Mouse (Mus musculus) MEL (cell line): ENCODE measurements around the gene Tmem237. TPM values are rescaled to one million over a fixed set of nuclear protein-coding genes. Genes with fewer than 3 reads are reported as not detected.

Experiments used
- DNase-seq: peaks from one replicate; pipeline ENCODE4 v3.0.0; 2011; ENCODE audit warnings: low read depth, low spot score
- H3K27ac ChIP-seq: 2 replicates; pipeline ENCODE4 v1.5.1; 2012; ENCODE audit warnings: low read depth, mild to moderate bottlenecking, control low read depth, low read length, moderate library complexity; ENCODE audit not compliant: control insufficient read depth
- H3K27me3 ChIP-seq, 2 experiments: fragments of 150-350 bp in 1 of 2; sonication (generic) in 1 of 2; 2 replicates each; pipeline ENCODE4 v1.6.1; 2012; ENCODE audit warnings: low read length in 2 of 2, mild to moderate bottlenecking in 2 of 2, improper control_type of control experiment in 1 of 2, moderate library complexity in 1 of 2; ENCODE audit not compliant: insufficient read depth in 2 of 2, control insufficient read depth in 1 of 2
- H3K36me3 ChIP-seq, 2 experiments: 2 replicates each; pipeline ENCODE4 v1.6.1; 2012 to 2014; ENCODE audit warnings: low read length in 2 of 2, improper control_type of control experiment in 1 of 2, inconsistent platforms in 1 of 2, mild to moderate bottlenecking in 1 of 2; ENCODE audit not compliant: insufficient read depth in 2 of 2, control insufficient read depth in 1 of 2
- H3K4me1 ChIP-seq, 2 experiments: fragments of 150-350 bp in 1 of 2; sonication (generic) in 1 of 2; 2 replicates each; pipeline ENCODE4 v1.6.1; 2012; ENCODE audit warnings: low read length in 2 of 2, improper control_type of control experiment in 1 of 2, mild to moderate bottlenecking in 1 of 2; ENCODE audit not compliant: insufficient read depth in 2 of 2, control insufficient read depth in 1 of 2
- H3K4me3 ChIP-seq, 2 experiments: fragments of 150-350 bp in 1 of 2; sonication (generic) in 1 of 2; 2 replicates each; pipeline ENCODE4 v1.5.1; 2012; ENCODE audit warnings: low read depth in 2 of 2, low read length in 2 of 2, mild to moderate bottlenecking in 2 of 2, moderate library complexity in 2 of 2, control low read depth in 1 of 2, improper control_type of control experiment in 1 of 2; ENCODE audit not compliant: control insufficient read depth in 1 of 2, insufficient read depth in 1 of 2
- H3K79me2 ChIP-seq: 2 replicates; pipeline ENCODE4 v1.6.1; 2012; ENCODE audit warnings: mild to moderate bottlenecking, low read length, moderate library complexity; ENCODE audit not compliant: control insufficient read depth, poor library complexity, insufficient read depth
- H3K9ac ChIP-seq: 2 replicates; pipeline ENCODE4 v1.6.1; 2012; ENCODE audit warnings: low read depth, mild to moderate bottlenecking, control low read depth, low read length, moderate library complexity; ENCODE audit not compliant: control insufficient read depth, poor library complexity, severe bottlenecking
- H3K9me3 ChIP-seq: fragments of 150-350 bp; sonication (generic); replicated peaks from 2 replicates; pipeline ENCODE4 v1.6.1; 2012; ENCODE audit warnings: mild to moderate bottlenecking, low read length, improper control_type of control experiment, moderate library complexity; ENCODE audit not compliant: insufficient read depth
- BHLHE40 ChIP-seq: IDR thresholded peaks from 2 replicates; pipeline ENCODE4 v1.6.1; 2012; ENCODE audit warnings: low read depth, mild to moderate bottlenecking, inconsistent platforms, low read length, improper control_type of control experiment, borderline replicate concordance
- CHD2 ChIP-seq: IDR thresholded peaks from 2 replicates; pipeline ENCODE4 v1.6.1; 2011; ENCODE audit warnings: low read length, improper control_type of control experiment
- GABPA ChIP-seq: IDR thresholded peaks from 2 replicates; pipeline ENCODE4 v1.6.1; 2012; ENCODE audit warnings: low read depth, mild to moderate bottlenecking, inconsistent platforms, low read length, improper control_type of control experiment, moderate library complexity
- JUND ChIP-seq: IDR thresholded peaks from 2 replicates; pipeline ENCODE4 v1.6.1; 2011; ENCODE audit warnings: low read depth, mild to moderate bottlenecking, improper control_type of control experiment, low read length
- MAFK ChIP-seq: IDR thresholded peaks from 2 replicates; pipeline ENCODE4 v1.6.1; 2011; ENCODE audit warnings: low read depth, mild to moderate bottlenecking, low read length, improper control_type of control experiment, borderline replicate concordance
- MEF2A ChIP-seq: IDR thresholded peaks from 2 replicates; pipeline ENCODE4 v1.6.1; 2014; ENCODE audit warnings: low read depth, mild to moderate bottlenecking, inconsistent platforms, low read length, improper control_type of control experiment; ENCODE audit not compliant: poor library complexity, insufficient replicate concordance, severe bottlenecking; ENCODE audit errors: extremely low read depth
- MXI1 ChIP-seq: IDR thresholded peaks from 2 replicates; pipeline ENCODE4 v1.6.1; 2011; ENCODE audit warnings: mild to moderate bottlenecking, low read depth, low read length, improper control_type of control experiment
- MYC ChIP-seq: IDR thresholded peaks from 2 replicates; pipeline ENCODE4 v1.6.1; 2011; ENCODE audit warnings: low read depth, mild to moderate bottlenecking, low read length, improper control_type of control experiment, moderate library complexity
- NRF1 ChIP-seq: IDR thresholded peaks from 2 replicates; pipeline ENCODE4 v1.6.1; 2014; ENCODE audit warnings: low read depth, mild to moderate bottlenecking, inconsistent platforms, low read length, improper control_type of control experiment, moderate library complexity; ENCODE audit not compliant: poor library complexity, insufficient read depth, severe bottlenecking
- POLR2A ChIP-seq, 2 experiments: IDR thresholded peaks; 2 replicates each; pipeline ENCODE4 v1.6.1; 2011 to 2012; ENCODE audit warnings: low read length in 2 of 2, mild to moderate bottlenecking in 2 of 2, control low read depth in 1 of 2, improper control_type of control experiment in 1 of 2, low read depth in 1 of 2, moderate library complexity in 1 of 2; ENCODE audit not compliant: control insufficient read depth in 1 of 2, insufficient read depth in 1 of 2, poor library complexity in 1 of 2
- POLR2AphosphoS5 ChIP-seq: IDR thresholded peaks from 2 replicates; pipeline ENCODE4 v1.6.1; 2012; ENCODE audit warnings: low read depth, borderline replicate concordance, mild to moderate bottlenecking, inconsistent platforms, low read length, moderate library complexity, mixed read lengths
- RAD21 ChIP-seq: IDR thresholded peaks from 2 replicates; pipeline ENCODE4 v1.6.1; 2011; ENCODE audit warnings: mild to moderate bottlenecking, low read depth, low read length, improper control_type of control experiment
- RCOR1 ChIP-seq: IDR thresholded peaks from 2 replicates; pipeline ENCODE4 v1.6.1; 2012; ENCODE audit warnings: low read depth, mild to moderate bottlenecking, inconsistent platforms, low read length, improper control_type of control experiment
- UBTF ChIP-seq: IDR thresholded peaks from 2 replicates; pipeline ENCODE4 v1.6.1; 2012; ENCODE audit warnings: low read depth, mild to moderate bottlenecking, inconsistent platforms, low read length, improper control_type of control experiment, moderate library complexity, borderline replicate concordance; ENCODE audit not compliant: insufficient read depth
- USF1 ChIP-seq: IDR thresholded peaks from 2 replicates; pipeline ENCODE4 v1.6.1; 2014; ENCODE audit warnings: low read depth, mild to moderate bottlenecking, inconsistent platforms, low read length, improper control_type of control experiment, moderate library complexity
- ZC3H11A ChIP-seq: IDR thresholded peaks from 2 replicates; pipeline ENCODE4 v1.6.1; 2012; ENCODE audit warnings: low read depth, mild to moderate bottlenecking, inconsistent platforms, low read length, improper control_type of control experiment
- ZMIZ1 ChIP-seq: IDR thresholded peaks from 2 replicates; pipeline ENCODE4 v1.6.1; 2012; ENCODE audit warnings: low read depth, mild to moderate bottlenecking, inconsistent platforms, low read length, improper control_type of control experiment, moderate library complexity
- ZNF384 ChIP-seq: IDR thresholded peaks from 2 replicates; pipeline ENCODE4 v1.6.1; 2012; ENCODE audit warnings: low read depth, mild to moderate bottlenecking, inconsistent platforms, low read length, improper control_type of control experiment
- polyA plus RNA-seq, 2 experiments: library from polyadenylated mRNA; stranded (reverse) in 1 of 2; unstranded in 1 of 2; fragments of >175 nt in 1 of 2; fragments of >200 nt in 1 of 2; gene quantifications; 2 replicates each; pipeline versions ENCODE4 v1.2.1 to v1.2.4; 2012; ENCODE audit warnings: low replicate concordance in 2 of 2, low read depth in 1 of 2; ENCODE audit not compliant: insufficient read length in 2 of 2, insufficient read depth in 1 of 2, missing spikeins in 1 of 2
- total RNA-seq: library from RNA; depleted of rRNA; stranded (reverse); fragments of 300-350 nt; gene quantifications from 2 replicates; pipeline ENCODE4 v1.2.3, GENCODE M21; 2012; rRNA removed

The Tmem237 gene
- total and polyA plus RNA-seq, 3 experiments, result 13.2 to 20.1 TPM; not detected in 1

DNA sequence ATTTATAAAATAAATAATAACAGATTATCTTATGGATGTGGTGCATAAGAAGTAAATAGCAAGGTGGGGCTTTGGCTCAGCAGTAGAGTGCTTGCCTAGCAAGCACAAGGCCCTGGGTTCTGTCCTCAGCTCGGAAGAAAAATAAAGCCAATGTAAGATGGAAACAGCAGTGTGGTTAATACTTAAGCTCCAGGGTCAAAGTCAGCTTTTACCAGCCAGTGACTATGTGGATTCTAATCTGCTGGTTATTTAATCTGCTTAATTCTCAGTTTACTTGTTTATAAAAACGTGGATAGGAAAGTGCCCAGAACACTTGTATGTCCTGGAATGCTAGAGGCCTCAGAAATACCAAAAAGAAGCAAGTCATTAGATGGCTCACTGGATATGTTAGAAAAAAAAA, 63.3 kb downstream of the Tmem237 start:
- H3K79me2 ChIP-seq, result no peaks in the 10 kb centered on the region
- no peak overlapping the region for H3K4me3 ChIP-seq
- DNase-seq, result no peak
- H3K36me3 ChIP-seq, result no peaks in the 10 kb centered on the region
- peaks cover 4 to 9% of the 10 kb centered on the region in 2 experiments for H3K27me3 ChIP-seq
- H3K9me3 ChIP-seq, result no peaks in the 10 kb centered on the region
- no peak overlapping the region for H3K27ac ChIP-seq
- H3K9ac ChIP-seq, result no peak overlapping the region
- no peaks in the 10 kb centered on the region for H3K4me1 ChIP-seq
- TF ChIP-seq ZNF384 (no peak), CHD2 (no peak), GABPA (no peak), BHLHE40 (no peak), JUND (no peak), POLR2AphosphoS5 (no peak), NRF1 (no peak), RAD21 (no peak), ZMIZ1 (no peak), MYC (no peak)

DNA sequence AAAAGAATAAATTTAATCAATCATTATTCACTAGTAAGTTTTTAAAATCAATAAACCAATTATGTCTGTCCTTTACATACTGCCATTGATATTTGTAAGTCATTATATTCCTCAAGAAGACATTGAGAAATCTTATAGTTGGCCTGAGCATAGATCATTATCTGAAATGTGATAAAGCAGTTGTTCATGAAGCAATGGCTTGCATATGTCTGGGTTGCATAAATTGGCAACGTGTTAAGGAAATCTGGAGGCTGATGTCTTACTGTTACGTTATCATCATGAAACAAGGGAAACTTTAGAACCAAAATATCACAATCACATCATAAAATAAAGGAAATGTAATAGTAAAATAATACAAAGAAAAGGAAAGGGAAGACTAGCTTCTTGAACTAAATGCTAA, 68.9 kb downstream of the Tmem237 start:
- Histone ChIP-seq H3K4me1 (no peaks in the 10 kb centered on the region), H3K9me3 (no peaks in the 10 kb centered on the region), H3K79me2 (no peaks in the 10 kb centered on the region), H3K4me3 (no peak overlapping the region), H3K27ac (no peak overlapping the region)
- no peak for TF ChIP-seq NRF1
- no peak for TF ChIP-seq MYC
- no peak for TF ChIP-seq MAFK
- no peak for TF ChIP-seq BHLHE40
- no peak for TF ChIP-seq POLR2AphosphoS5
- no peak for TF ChIP-seq USF1
- no peak for TF ChIP-seq POLR2A (IDR thresholded peaks at IDR 0.05; ENCODE audit: control insufficient read depth in 1 of 2, insufficient read depth in 1 of 2, low read depth in 1 of 2, low read length in 2 of 2, poor library complexity in 1 of 2)
- no peak for TF ChIP-seq UBTF
- TF ChIP-seq ZMIZ1, result no peak
- TF ChIP-seq CHD2, result no peak
- TF ChIP-seq ZC3H11A, result no peak
- TF ChIP-seq RCOR1, result no peak
- no peak for TF ChIP-seq GABPA
- no peak for TF ChIP-seq MXI1
- no peak for TF ChIP-seq MEF2A
- no peak for TF ChIP-seq JUND
- TF ChIP-seq, all 39 proteins: peak for 0
- no peak for DNase-seq
- Histone ChIP-seq H3K9ac (no peak overlapping the region), H3K27me3 (peaks cover 8 to 20% of the 10 kb centered on the region in 2 experiments), H3K36me3 (no peaks in the 10 kb centered on the region)

Other genes with a start within 250 kb of the Tmem237 start
- 10.2 and 11.4 TPM in 2 replicates for gene Trak2, start 147.0 kb downstream of the Tmem237 start, total RNA-seq
- gene Trak2, start 147.0 kb downstream of the Tmem237 start, polyA plus RNA-seq, result 100 to 1,000 TPM in 1 of 2 experiments, 10 to 100 TPM in 1; 15.5 to 107 TPM
- gene Stradb, start 146.9 kb downstream of the Tmem237 start, total RNA-seq, result 3.8 and 4.2 TPM in 2 replicates
- gene Stradb, start 146.9 kb downstream of the Tmem237 start, polyA plus RNA-seq, result 10 to 100 TPM in 1 of 2 experiments, not detected in 1; 11.1 TPM
- gene C2cd6, start 25.5 kb downstream of the Tmem237 start, total RNA-seq, result not detected in 2 replicates
- not detected for gene C2cd6, start 25.5 kb downstream of the Tmem237 start, polyA plus RNA-seq
- 0.23 and 0.29 TPM in 2 replicates for gene Mpp4, start 43.0 kb upstream of the Tmem237 start, total RNA-seq
- under 1 TPM in 1 of 2 experiments, not detected in 1; 0.19 TPM for gene Mpp4, start 43.0 kb upstream of the Tmem237 start, polyA plus RNA-seq
- gene Als2, start 116.8 kb upstream of the Tmem237 start, total RNA-seq, result 7.4 and 9.1 TPM in 2 replicates
- gene Als2, start 116.8 kb upstream of the Tmem237 start, polyA plus RNA-seq, result 1 to 10 TPM in 1 of 2 experiments, not detected in 1; 8.5 TPM
- not detected in 2 replicates for gene Cdk15, start 136.5 kb upstream of the Tmem237 start, total RNA-seq
- gene Cdk15, start 136.5 kb upstream of the Tmem237 start, polyA plus RNA-seq, result not detected